Mouse (Mus musculus) kidney, adult 9 months (tissue): ENCODE measurements at regions not wholly inside any gene's neighbourhood (a gene's known extent, or its start where the extent isn't known, plus 50 kb on each side); places are given as distances from the start of the nearest gene placed in this dataset.
A peak's percentile ranks its signal among the peaks of the same experiment; 100 is the strongest.

Experiments used
- DNase-seq: peaks from one replicate; pipeline ENCODE4 v3.0.0; 2022

- no peak for DNase-seq
Observed at GRCm38 (mm10) chr13:6261458-6261857, 286.5 kb upstream of the Pitrm1 start.

GRCm38 (mm10) chr13:6270546-6270945 lies 277.4 kb upstream of the Pitrm1 start:
- no peak for DNase-seq

DNA sequence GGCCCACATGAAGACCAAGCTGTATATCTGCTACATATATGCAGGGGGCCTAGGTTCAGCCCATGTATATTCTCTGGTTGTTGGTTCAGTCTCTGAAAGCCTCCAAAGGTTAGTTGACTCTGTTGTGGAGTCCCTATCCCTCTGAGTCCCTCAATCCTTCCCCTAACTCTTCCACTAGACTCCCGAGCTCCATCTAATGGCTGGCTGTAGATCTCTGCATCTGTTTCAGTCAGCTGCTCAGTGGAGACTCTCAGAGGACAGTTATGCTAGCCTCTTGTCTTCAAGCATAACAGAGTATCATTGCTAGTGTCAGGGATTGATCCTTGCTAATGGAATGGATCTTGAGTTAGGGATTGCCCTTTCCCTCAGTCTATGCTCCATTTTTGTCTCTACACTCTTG lies 275.0 kb upstream of the Pitrm1 start:
- DNase-seq: peak; percentile 10

GRCm38 (mm10) chr13:6280073-6280472 lies 267.9 kb upstream of the Pitrm1 start:
- DNase-seq: no peak

GRCm38 (mm10) chr13:6288109-6288508 lies 259.8 kb upstream of the Pitrm1 start:
- no peak for DNase-seq

GRCm38 (mm10) chr13:6292098-6292497 lies 255.9 kb upstream of the Pitrm1 start:
- DNase-seq: peak; percentile 18

GRCm38 (mm10) chr13:6305718-6306117 lies 242.2 kb upstream of the Pitrm1 start:
- DNase-seq: no peak

DNA sequence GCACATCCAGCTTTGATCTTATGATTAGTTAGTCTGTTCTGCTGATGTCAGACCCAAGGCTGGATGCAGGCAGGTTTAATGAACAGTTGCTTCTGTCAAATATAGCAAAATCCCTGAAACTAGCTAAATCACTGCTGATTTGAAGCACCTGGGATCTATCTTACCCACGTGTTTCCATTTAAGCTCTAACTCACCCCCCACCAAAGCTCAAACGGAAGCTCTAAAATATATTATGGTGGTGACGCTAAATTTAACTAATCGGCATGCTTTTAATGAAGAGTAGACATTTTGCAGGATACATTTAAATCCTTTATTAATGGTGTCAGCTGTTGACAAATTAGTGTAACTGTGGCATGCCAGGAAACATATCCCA lies 241.3 kb upstream of the Pitrm1 start:
- DNase-seq: no peak

- no peak for DNase-seq
Observed at GRCm38 (mm10) chr13:6306989-6307917, 240.7 kb upstream of the Pitrm1 start.

- no peak for DNase-seq
Observed at GRCm38 (mm10) chr13:6316201-6316600, 231.7 kb upstream of the Pitrm1 start.

- DNase-seq: no peak
Observed at GRCm38 (mm10) chr13:6323948-6324347, 224.0 kb upstream of the Pitrm1 start.

DNA sequence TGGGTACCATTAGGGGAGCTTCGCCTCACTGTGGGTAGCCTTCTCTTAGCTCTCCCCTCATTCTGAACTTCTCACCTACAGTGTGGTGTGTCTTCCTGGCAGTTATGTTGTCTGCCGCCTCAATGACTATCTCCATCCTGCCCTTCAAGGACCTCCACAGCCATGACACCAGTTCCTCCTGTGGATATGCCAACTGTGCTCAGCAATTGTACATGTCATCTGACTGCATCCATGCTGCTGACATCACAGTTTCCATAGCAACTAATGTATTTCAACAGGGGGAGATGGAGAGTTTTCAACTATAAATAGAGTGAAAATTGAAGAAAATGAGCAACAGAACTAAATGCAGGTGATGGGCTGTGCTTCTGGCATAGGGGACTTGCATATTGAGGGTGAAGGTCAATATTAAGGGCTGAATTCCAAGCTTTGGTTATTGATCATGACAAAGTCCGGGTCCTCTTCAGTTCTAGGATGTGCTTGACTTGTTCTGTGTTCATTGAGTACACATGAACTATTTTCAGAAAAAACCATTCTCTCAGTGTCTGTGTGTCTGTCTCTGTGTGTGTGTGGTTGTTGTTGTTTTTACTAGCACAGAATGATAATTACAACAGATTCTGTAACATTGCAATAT lies 217.5 kb upstream of the Pitrm1 start:
- no peak for DNase-seq

DNA sequence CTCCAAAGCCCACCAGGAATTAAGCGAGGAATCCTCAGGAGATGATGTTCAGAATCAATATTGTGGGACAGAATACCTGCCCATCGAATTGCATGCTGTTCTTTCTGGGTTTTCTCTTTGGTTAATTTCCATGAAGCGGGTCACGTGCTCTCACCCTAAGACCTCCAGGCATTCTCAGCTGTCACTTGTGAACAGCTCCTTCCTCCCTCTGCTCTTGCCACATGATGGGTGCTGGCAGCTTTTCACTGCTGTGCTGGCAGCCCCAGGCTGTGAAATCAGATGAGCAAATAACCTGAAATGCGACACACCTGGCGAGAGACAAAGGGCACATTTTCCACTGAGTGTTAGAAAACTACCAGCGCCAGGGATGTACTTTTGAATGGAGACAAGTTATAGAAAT lies 207.8 kb upstream of the Pitrm1 start:
- no peak for DNase-seq

GRCm38 (mm10) chr13:6341102-6341737 lies 206.7 kb upstream of the Pitrm1 start:
- DNase-seq: no peak

DNA sequence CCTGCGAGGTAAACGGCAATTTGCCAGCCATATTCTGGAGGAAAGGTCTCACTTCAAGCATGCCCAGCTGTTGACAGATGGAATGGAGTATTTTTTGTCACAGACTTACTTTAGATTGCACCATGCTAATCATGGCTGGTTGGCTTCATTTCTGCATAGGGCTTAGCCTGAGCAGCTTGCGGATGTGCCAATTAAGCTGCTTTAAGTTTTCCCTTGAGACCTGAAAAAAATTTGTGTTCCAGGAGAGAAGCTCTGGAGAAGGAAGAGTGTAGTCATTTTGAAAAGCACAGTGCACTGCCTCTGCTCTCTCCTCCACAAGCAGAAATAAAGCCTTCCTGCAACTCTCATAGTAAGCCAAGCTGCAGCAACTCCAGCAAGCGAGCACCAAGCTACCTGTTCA lies 182.8 kb upstream of the Pitrm1 start:
- DNase-seq: no peak

DNA sequence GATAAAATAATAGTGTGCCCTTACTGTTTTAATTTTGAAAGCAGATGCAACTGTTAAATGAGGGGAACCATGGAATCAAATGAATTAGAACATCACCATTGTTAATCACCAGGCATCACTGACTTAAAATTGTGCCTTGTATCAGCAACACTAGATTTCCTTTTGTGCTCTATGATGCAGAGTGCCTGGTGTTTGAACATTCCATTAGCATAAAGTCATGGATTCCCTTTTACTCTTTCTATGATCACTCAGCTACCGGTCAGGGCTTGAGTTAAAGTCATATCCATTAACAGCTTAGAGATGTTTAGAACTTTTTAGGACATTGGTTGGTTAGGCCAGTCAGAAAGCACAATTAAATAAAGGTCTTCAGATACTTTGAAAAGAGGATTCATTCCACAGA lies 180.3 kb upstream of the Pitrm1 start:
- DNase-seq: no peak

DNA sequence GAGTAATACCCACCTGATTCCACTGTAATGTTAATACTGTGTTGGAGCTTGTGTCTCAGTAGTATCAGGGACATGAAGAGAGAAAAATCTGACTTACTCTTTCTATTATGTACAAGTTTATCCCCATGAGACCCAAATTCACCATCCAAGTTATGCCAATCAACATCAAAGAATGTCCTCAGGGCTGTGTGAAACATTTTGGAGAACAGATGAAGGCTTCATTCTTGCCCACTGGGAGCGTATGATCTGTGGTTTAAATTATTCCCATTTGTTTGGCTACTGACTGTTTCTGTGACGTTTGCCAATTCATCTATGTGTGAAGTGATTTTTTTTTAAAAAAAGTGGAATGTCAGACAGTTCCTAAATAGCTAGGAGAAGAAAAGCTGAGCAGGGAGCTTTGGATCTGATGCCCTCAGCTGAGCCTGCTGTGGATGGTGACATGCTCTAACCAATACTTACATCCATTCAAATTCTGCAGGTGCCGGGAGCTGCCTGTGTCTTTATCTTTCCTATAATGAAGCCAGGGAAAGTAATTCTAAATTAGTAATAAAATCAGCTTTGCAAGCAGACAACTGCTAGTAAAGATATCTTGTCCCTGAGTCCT lies 173.3 kb upstream of the Pitrm1 start:
- no peak for DNase-seq

- no peak for DNase-seq
Observed at GRCm38 (mm10) chr13:6377919-6378318, 170.0 kb upstream of the Pitrm1 start.

DNA sequence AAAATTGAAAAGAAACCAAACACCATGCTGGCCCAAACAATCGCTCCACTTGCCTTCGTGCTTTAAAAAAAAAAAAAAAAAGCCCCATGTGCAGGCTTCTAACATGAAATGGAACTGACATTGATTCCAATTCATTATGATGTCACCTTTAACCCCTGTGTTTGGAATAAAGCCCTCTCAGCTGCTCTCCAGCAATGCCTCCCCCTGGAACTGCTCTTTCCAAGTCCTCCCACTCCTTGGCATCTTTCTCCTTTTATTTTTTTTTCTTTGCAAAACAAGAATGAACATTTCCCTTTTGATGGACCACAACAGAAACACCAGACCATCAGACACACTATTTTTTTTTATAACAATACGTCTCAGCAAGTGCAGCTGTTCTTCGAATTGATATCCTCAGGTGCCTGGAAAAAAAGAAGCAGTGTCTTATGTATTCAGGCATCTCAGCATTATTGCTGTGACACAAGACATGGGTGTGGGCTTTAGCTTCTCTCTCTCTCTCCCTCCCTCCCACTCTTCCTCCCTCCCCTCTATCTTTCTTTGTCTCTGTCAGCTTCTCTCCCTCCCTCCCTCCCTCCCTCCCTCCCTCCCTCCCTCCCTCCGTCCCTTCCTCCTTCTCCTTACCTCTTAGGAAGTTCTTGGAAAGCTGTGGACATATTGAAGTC lies 152.3 kb upstream of the Pitrm1 start:
- no peak for DNase-seq

DNA sequence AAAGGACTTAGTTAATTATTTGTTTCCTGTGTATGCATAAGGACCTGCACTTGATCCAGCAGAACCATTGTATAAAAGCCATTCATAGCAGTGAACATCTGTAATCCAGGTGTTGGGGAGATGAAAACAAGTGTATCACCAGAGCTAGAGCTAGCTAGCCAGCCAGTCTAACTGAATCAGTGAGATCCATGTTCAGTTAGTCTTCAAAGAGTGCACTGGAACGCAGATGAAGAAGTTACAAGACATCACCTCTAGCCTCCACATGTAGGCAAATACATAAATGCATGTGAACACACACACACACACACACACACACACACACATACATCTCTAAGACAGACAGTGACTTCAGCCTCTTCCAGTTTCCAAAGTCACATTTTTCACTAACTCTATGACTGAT lies 150.3 kb upstream of the Pitrm1 start:
- DNase-seq: no peak

DNA sequence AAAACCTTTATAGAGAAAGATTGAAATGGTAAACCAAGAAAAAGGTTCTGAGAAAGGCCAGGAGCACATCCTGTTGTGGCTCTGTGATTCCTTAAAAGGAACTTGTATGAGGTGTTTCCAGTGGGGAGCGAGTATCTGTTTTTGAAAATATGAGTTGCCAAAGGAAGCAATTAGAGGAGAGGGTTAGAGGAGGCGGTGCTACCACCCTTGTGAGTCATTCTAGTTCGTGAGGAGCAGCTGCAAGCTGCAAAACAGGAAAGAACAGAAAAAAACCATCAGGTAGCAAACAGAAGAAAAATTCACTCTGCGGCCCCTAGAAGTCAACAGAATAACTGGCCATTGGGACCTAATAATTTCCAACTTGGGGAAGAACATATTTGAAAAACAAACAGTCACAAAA lies 116.1 kb upstream of the Pitrm1 start:
- no peak for DNase-seq

GRCm38 (mm10) chr13:6446976-6447375 lies 101.0 kb upstream of the Pitrm1 start:
- no peak for DNase-seq

- DNase-seq: no peak
Observed at GRCm38 (mm10) chr13:6461363-6461762, 86.6 kb upstream of the Pitrm1 start.
